Mouse (Mus musculus) hematopoietic stem cell, adult 5-6 weeks (primary cell): ENCODE measurements around the gene Zfyve9. TPM values are rescaled to one million over a fixed set of nuclear protein-coding genes. Genes with fewer than 3 reads are reported as not detected.

Experiments used
- ATAC-seq, 2 experiments: fragments of 125-278 bp in 1 of 2; replicated peaks in 1 of 2; 2 replicates each; pipeline ENCODE4 v1.8.0; 2016 to 2017; ENCODE audit warnings: inconsistent platforms in 2 of 2, mild to moderate bottlenecking in 2 of 2, moderate number of reproducible peaks in 2 of 2, low read depth in 1 of 2, moderate TSS enrichment in 1 of 2; ENCODE audit not compliant: low FRiP score in 2 of 2, poor library complexity in 2 of 2, severe bottlenecking in 2 of 2, insufficient read depth in 1 of 2, low TSS enrichment in 1 of 2
- total RNA-seq: library from RNA; stranded (forward); fragments of 172-1452, 232-1000 nt; gene quantifications from 2 replicates; pipeline ENCODE4 v1.2.3, GENCODE M21; 2017

Zfyve9 gene
- total RNA-seq, 1 experiment from 2014 or later: 1.9 TPM

- no peak for ATAC-seq
Measured at GRCm38 (mm10) chr4:108630096-108630495, 150.5 kb downstream of the Zfyve9 start.

DNA sequence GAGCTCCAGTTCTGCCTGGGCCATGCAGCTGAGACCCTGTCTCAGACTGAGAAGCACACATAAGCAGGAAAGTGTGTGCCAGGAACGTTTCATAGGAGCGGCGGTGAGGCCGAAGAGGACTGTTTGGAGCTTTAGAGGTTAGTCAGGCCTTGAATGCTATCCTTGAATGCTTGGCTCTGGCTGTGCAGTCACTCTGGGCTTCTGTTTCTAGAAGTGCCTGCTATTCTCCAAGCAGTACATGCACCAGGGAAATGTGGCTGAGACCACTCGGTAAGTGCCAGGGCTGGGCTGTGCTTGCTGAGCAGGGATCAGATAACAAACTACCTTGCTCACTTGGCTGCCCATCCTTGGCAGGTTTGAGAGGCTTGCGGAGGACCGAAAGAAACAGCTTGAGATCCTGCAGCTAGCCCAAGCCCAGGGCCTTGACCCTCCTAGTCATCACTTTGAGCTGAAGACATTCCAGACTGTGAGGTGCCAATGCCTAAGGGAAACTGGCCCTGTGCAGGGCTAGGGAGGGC lies 151.2 kb downstream of the Zfyve9 start:
- no peak for ATAC-seq

- no peak for ATAC-seq
Measured at GRCm38 (mm10) chr4:108627066-108627465, 153.5 kb downstream of the Zfyve9 start.

DNA sequence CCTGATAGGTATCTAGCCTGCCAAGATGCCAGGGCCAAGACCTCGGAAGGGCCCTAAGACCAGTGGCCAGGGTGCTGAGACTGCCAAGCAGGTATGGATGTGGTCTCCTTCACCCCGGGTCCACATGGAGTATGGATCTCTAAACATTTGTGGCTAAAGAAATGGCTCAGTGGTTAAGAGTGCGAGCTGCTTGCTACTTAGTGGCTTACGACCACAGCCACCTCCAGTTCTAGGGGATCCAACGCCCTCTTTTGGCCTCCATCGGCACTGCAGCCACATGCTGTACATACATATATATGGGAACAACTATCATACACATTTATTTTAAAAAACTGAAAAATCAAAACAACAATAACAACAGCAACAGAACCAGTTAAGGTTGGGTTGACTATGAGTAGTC lies 159.1 kb downstream of the Zfyve9 start:
- ATAC-seq: no peak

GRCm38 (mm10) chr4:108620536-108620935 lies 160.1 kb downstream of the Zfyve9 start:
- ATAC-seq: peak; percentile 4 to 6; a peak in 1 of 4 replicates

GRCm38 (mm10) chr4:108619587-108620341 lies 160.8 kb downstream of the Zfyve9 start, which contains the start of gene Cc2d1b:
TSS of gene Cc2d1b (plus strand) at chr4:108619940.
- ATAC-seq: peak; percentile 84 to 86

DNA sequence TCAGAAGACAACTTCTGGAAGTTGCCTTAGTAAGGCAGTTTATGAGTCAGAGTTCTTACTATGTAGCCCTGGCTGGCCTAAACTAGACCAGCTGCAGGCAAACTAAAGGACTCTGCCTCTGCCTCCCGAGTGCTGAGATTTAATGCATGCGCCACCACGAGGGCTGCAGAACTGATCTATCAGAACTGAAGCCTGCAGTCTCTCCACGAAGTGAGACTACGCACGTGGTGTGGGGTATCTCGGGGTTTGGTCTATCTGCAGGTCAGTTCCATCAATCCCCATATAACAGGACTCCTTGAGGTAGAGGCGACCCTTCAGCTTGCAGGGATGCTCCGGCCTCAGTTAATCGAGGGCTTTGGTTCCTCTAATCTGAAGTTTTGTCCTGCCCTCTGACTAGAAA lies 161.4 kb downstream of the Zfyve9 start:
- ATAC-seq: no peak

GRCm38 (mm10) chr4:108618586-108618985 lies 162.0 kb downstream of the Zfyve9 start:
- no peak for ATAC-seq

- ATAC-seq: no peak
Measured at GRCm38 (mm10) chr4:108610935-108611334, 169.7 kb downstream of the Zfyve9 start.

DNA sequence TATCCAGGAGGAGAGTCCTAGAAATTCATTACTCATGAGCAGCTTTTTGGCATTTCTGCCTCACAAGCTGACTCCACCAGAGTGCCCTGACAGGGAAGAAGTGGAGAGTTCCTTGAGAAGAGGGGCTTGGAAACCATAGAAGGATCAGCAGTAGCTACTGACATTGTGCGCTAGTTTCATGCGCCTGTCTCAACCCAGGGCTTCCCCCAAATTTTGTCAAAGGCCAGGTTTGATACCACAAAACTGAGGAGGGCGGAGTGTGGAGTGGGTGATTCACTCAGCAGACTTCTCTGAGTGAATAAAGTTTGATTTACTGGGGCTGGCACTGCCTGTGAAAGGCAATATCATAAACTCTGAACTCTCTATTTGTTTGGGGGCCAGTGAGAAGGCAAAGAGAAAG lies 171.9 kb downstream of the Zfyve9 start:
- no peak for ATAC-seq

GRCm38 (mm10) chr4:108601870-108602269 lies 178.7 kb downstream of the Zfyve9 start:
- ATAC-seq: no peak

- no peak for ATAC-seq
Measured at GRCm38 (mm10) chr4:108598306-108598705, 182.3 kb downstream of the Zfyve9 start.

- no peak for ATAC-seq
Measured at GRCm38 (mm10) chr4:108595785-108596184, 184.8 kb downstream of the Zfyve9 start.

- ATAC-seq: no peak
Measured at GRCm38 (mm10) chr4:108593376-108593775, 187.2 kb downstream of the Zfyve9 start.

Other genes with a start within 250 kb of the Zfyve9 start
- gene Prpf38a, start 201.5 kb downstream of the Zfyve9 start, total RNA-seq: 122 and 132 TPM in 2 replicates
- gene Orc1, start 201.4 kb downstream of the Zfyve9 start, total RNA-seq: 5.8 and 7.2 TPM in 2 replicates
- 40.4 and 46.0 TPM in 2 replicates for gene Cc2d1b, start 160.9 kb downstream of the Zfyve9 start, total RNA-seq
- not detected in 2 replicates for gene 3110021N24Rik, start 61.1 kb downstream of the Zfyve9 start, total RNA-seq
- 86.5 and 89.5 TPM in 2 replicates for gene Btf3l4, start 52.8 kb upstream of the Zfyve9 start, total RNA-seq
- gene Txndc12, start 53.8 kb upstream of the Zfyve9 start, total RNA-seq: 60.1 and 72.5 TPM in 2 replicates
- gene Kti12, start 67.0 kb upstream of the Zfyve9 start, total RNA-seq: 32.9 and 35.3 TPM in 2 replicates
- gene A730015C16Rik, start 67.8 kb upstream of the Zfyve9 start, total RNA-seq: 0.38 and 2.0 TPM in 2 replicates
- gene Rab3b, start 98.3 kb upstream of the Zfyve9 start, total RNA-seq: not detected in 2 replicates
- gene Nrd1, start 219.9 kb upstream of the Zfyve9 start, total RNA-seq: 69.7 and 153 TPM in 2 replicates